31 mouse cellular contexts compared by ENCODE assay signal in the genomic region with DNA sequence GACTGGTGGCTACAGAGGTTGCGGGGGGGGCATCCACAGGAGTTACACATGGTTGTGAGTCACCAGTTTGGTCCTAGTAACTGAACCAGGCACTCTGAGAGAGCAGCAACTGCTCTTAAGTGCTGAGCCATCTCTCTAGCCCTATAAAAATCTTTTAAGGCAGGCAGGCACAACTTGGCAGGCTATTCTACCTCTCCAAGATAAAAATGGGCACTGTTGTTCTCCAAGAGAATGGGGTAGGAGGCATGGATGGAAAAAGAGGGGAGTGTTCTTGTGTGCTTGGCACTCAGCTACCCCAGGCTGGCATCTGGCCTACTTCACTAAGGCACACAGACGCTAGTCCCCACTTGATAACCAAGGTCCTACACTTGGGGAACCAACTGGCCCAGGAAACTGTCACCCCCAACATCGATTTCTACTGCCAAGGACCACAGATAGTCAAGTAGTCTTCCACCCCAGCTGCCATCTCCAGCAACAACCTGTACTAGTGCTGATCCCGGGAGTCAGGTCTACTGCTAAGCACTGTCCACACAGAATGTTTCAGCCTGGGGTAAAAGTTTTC. TPM values are rescaled to one million over a fixed set of nuclear protein-coding genes. Genes with fewer than 3 reads are reported as not detected.
DNase-seq lines count a peak whose midpoint lies in the region; ATAC-seq and TF ChIP-seq lines count a peak whose summit lies in the region.
"Had no signal": no experiment of that assay in that cellular context is flagged by ENCODE, and none has a peak within 500 bp of the region (broad histone marks: within the 10 kb centered on the region; RNA-seq: fewer than 3 reads in every experiment).

No protein-coding gene starts in this region.

- no peaks in the 10 kb centered on the region for H3K36me3 ChIP-seq in heart, embryonic 11.5 days (ENCODE audit: control insufficient read depth, insufficient read depth, low read length)
- H3K36me3 ChIP-seq: embryonic facial prominence, embryonic 13.5 days; forebrain, embryonic 10.5 days; hindbrain, embryonic 12.5 days; intestine, embryonic 15.5 days; midbrain, embryonic 13.5 days; stomach, embryonic 15.5 days had no signal

- TF ChIP-seq CTCF in layer of hippocampus, adult 2 months (conservative IDR thresholded peaks at IDR 0.05) = no peak

- 82% methylated on average over 4 of the region's 4 CpGs for WGBS in heart, embryonic 11.5 days (ENCODE audit: insufficient replicate concordance)

- no peak overlapping the region for H3K4me3 ChIP-seq in heart, embryonic 11.5 days (ENCODE audit: low read depth, low read length)
- no peak overlapping the region for H3K4me3 ChIP-seq in layer of hippocampus, adult 2 months
- H3K4me3 ChIP-seq: embryonic facial prominence, embryonic 13.5 days; forebrain, embryonic 10.5 days; hindbrain, embryonic 12.5 days; intestine, embryonic 15.5 days; midbrain, embryonic 13.5 days; stomach, embryonic 15.5 days had no signal

- H3K27ac ChIP-seq in heart, embryonic 11.5 days (ENCODE audit: low read depth, low read length) = no peak overlapping the region
- H3K27ac ChIP-seq in layer of hippocampus, adult 2 months = peak overlapping the region; percentile 36; the same call in 1 of the 2 replicates
- H3K27ac ChIP-seq: embryonic facial prominence, embryonic 13.5 days; forebrain, embryonic 10.5 days; hindbrain, embryonic 12.5 days; hindbrain, postnatal 0 days; intestine, embryonic 15.5 days; liver, embryonic 14.5 days; midbrain, embryonic 13.5 days; stomach, embryonic 15.5 days had no signal

- peak; percentile 80 for DNase-seq in heart, adult 11 months
- DNase-seq in layer of hippocampus, adult 2 months (ENCODE audit: low spot score in 2 of 2) = no peak
- no peak for DNase-seq in layer of hippocampus, adult 9-10 months (ENCODE audit: low spot score)
- peak; percentile 67 for DNase-seq in telencephalon, adult 2 months (ENCODE audit: low read depth, low spot score)
- no peak for DNase-seq in embryo, embryonic 10 days (ENCODE audit: low spot score)
- DNase-seq: adrenal gland, postnatal 10 days; cerebellum, adult 11 months; cerebellum, adult 9-10 months; cerebellum, postnatal 36 days; forebrain, postnatal 0 days; gastrocnemius, postnatal 36 days; kidney, adult 2 months; kidney, postnatal 36 days; layer of hippocampus, postnatal 36 days; liver; lung, adult 2 months; retina, postnatal 1 day; right cerebral cortex, postnatal 14 days; thymus, adult 18-20 months; thymus, postnatal 25 days had no signal

- H3K9ac ChIP-seq in heart, embryonic 11.5 days (ENCODE audit: low read depth, low read length) = no peak overlapping the region
- H3K9ac ChIP-seq: embryonic facial prominence, embryonic 13.5 days; forebrain, postnatal 0 days; hindbrain, embryonic 12.5 days; intestine, embryonic 15.5 days; liver, embryonic 14.5 days; midbrain, embryonic 13.5 days; stomach, embryonic 15.5 days had no signal

- H3K27me3 ChIP-seq in heart, embryonic 11.5 days (ENCODE audit: control insufficient read depth, insufficient read depth, low read length) = no peaks in the 10 kb centered on the region
- H3K27me3 ChIP-seq: embryonic facial prominence, embryonic 13.5 days; hindbrain, embryonic 12.5 days; intestine, embryonic 15.5 days; midbrain, embryonic 13.5 days; Patski; stomach, embryonic 15.5 days had no signal

- H3K4me2 ChIP-seq in heart, embryonic 11.5 days = no peak overlapping the region
- H3K4me2 ChIP-seq: embryonic facial prominence, embryonic 13.5 days; hindbrain, embryonic 12.5 days; intestine, embryonic 15.5 days; midbrain, embryonic 13.5 days; stomach, embryonic 15.5 days had no signal

- no peak for ATAC-seq in heart, embryonic 11.5 days (replicated peaks; ENCODE audit: insufficient number of reproducible peaks, low FRiP score, low TSS enrichment)
- peak; percentile 24; the same call in 1 of the 2 replicates for ATAC-seq in megakaryocyte progenitor cell, adult 5-6 weeks (replicated peaks; ENCODE audit: poor library complexity)
- ATAC-seq: forebrain, postnatal 0 days; hindbrain, postnatal 0 days; intestine, embryonic 15.5 days; midbrain, embryonic 13.5 days; Patski had no signal

- no peaks in the 10 kb centered on the region for H3K9me3 ChIP-seq in heart, embryonic 11.5 days (replicated peaks; ENCODE audit: control insufficient read depth, low read length)
- H3K9me3 ChIP-seq: embryonic facial prominence, embryonic 13.5 days; forebrain, embryonic 10.5 days; hindbrain, embryonic 12.5 days; intestine, embryonic 15.5 days; midbrain, embryonic 13.5 days; stomach, embryonic 15.5 days had no signal

- H3K4me1 ChIP-seq in heart, embryonic 11.5 days (ENCODE audit: control insufficient read depth, insufficient read depth, low read length) = peaks cover 13% of the 10 kb centered on the region
- H3K4me1 ChIP-seq: forebrain, embryonic 10.5 days; stomach, embryonic 15.5 days had no signal

RNA-seq across cellular contexts. Expression of a gene that starts 19.5 kb away (rescaled TPM):
- polyA plus RNA-seq in heart, embryonic 11.5 days (2014; fragmentation: Nextera tagmentation; extraction: Ambion mirVana) = 15.8 and 16.5 TPM in 2 replicates
- 100 to 1,000 TPM; 101 to 106 TPM for total RNA-seq in layer of hippocampus, adult 2 months (2021)
- total RNA-seq in megakaryocyte progenitor cell, adult 5-6 weeks (2015) = 5.4 and 9.3 TPM in 2 replicates
- 3.7 and 7.5 TPM in 2 replicates for total RNA-seq in megakaryocyte progenitor cell, adult 5-6 weeks (2017)

Comparison
In these comparisons a context has a peak if more than half of its experiments do, and no peak if none do; other contexts are left out.
1. DNase-seq: peak in heart, adult 11 months (single experiment) and telencephalon, adult 2 months (single experiment); none in layer of hippocampus, adult 2 months (0 of 2), layer of hippocampus, adult 9-10 months (single experiment) and embryo, embryonic 10 days (single experiment).
2. RNA of a gene that starts 19.5 kb away (total RNA-seq): 101 to 106 TPM in layer of hippocampus, adult 2 months; 3.7 to 9.3 TPM in megakaryocyte progenitor cell, adult 5-6 weeks; every median in the first group is over 4 times any median in the second.